In the genomic region with DNA sequence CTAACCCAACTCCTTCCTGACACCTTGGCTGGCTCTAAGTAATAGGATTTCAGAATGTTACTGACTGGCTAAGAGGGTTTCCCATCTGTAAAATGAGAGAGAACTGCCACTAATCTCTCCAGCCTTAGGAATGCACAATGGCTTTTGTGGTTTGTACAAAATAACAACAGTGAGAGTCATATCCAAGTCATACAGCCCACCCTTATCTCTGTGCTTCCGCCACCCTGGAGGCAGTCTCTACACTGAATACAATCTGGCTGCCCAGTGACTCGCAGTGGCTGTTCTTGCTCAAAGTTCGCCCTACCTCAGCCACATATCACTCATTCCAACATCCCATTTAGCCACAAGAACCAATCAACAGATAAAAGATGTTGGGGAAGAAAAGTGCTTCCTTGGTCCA, we compare ENCODE assay signal across 23 mouse cellular contexts.
"Had no signal": no experiment of that assay in that cellular context is flagged by ENCODE, and none has a peak within 500 bp of the region (broad histone marks: within the 10 kb centered on the region; RNA-seq: fewer than 3 reads in every experiment).

No protein-coding gene starts in this region.

- ATAC-seq: intestine, embryonic 16.5 days; liver, embryonic 12.5 days; midbrain, embryonic 13.5 days; midbrain, embryonic 16.5 days had no signal

- H3K4me3 ChIP-seq: limb, embryonic 12.5 days; limb, embryonic 15.5 days; liver, embryonic 12.5 days; liver, embryonic 15.5 days; midbrain, embryonic 10.5 days; midbrain, embryonic 13.5 days; myocyte; neural tube, embryonic 13.5 days; stomach, embryonic 15.5 days had no signal

- H3K4me1 ChIP-seq: liver, embryonic 15.5 days had no signal

- DNase-seq: kidney, adult 18-20 months; kidney, postnatal 25 days; lung, adult 2 months; lung, postnatal 14 days; lung, postnatal 4 days; retina, postnatal 1 day; right cerebral cortex, postnatal 25 days; spleen, adult 18-20 months; thymus, adult 18-20 months; thymus, postnatal 14 days; thymus, postnatal 4 days had no signal

- H3K9me3 ChIP-seq: limb, embryonic 12.5 days; limb, embryonic 15.5 days; liver, embryonic 12.5 days; liver, embryonic 15.5 days; midbrain, embryonic 10.5 days; midbrain, embryonic 13.5 days; neural tube, embryonic 13.5 days; stomach, embryonic 15.5 days had no signal

- H3K9ac ChIP-seq: limb, embryonic 12.5 days; limb, embryonic 15.5 days; liver, embryonic 12.5 days; liver, embryonic 15.5 days; midbrain, embryonic 13.5 days; neural tube, embryonic 13.5 days; stomach, embryonic 15.5 days had no signal

- H3K27me3 ChIP-seq: limb, embryonic 12.5 days; limb, embryonic 15.5 days; liver, embryonic 12.5 days; liver, embryonic 15.5 days; midbrain, embryonic 13.5 days; neural tube, embryonic 13.5 days; stomach, embryonic 15.5 days had no signal

- H3K27ac ChIP-seq: kidney, postnatal 0 days; limb, embryonic 12.5 days; limb, embryonic 15.5 days; liver, embryonic 12.5 days; liver, embryonic 15.5 days; midbrain, embryonic 10.5 days; midbrain, embryonic 13.5 days; neural tube, embryonic 13.5 days; stomach, embryonic 15.5 days had no signal

- H3K36me3 ChIP-seq: limb, embryonic 12.5 days; limb, embryonic 15.5 days; liver, embryonic 12.5 days; liver, embryonic 15.5 days; midbrain, embryonic 10.5 days; midbrain, embryonic 13.5 days; neural tube, embryonic 13.5 days; stomach, embryonic 15.5 days had no signal

- H3K4me2 ChIP-seq: limb, embryonic 12.5 days; limb, embryonic 15.5 days; liver, embryonic 12.5 days; liver, embryonic 15.5 days; midbrain, embryonic 13.5 days; neural tube, embryonic 13.5 days; stomach, embryonic 15.5 days had no signal
